Mouse (Mus musculus) gastrocnemius, adult 2 months (tissue): ENCODE results near the gene Uqcr11. TPM values are rescaled to one million over a fixed set of nuclear protein-coding genes. Genes with fewer than 3 reads are reported as not detected.

ENCODE experiments used
- DNase-seq: peaks from one replicate; pipeline ENCODE4 v3.0.0; 2022
- H3K27ac ChIP-seq: fragments of 200-600 bp; 2 replicates; pipeline ENCODE4 v1.8.1; 2022; ENCODE audit warnings: mild to moderate bottlenecking
- H3K4me3 ChIP-seq: fragments of 200-600 bp; 2 replicates; pipeline ENCODE4 v1.8.1; 2022; ENCODE audit warnings: mild to moderate bottlenecking, moderate library complexity
- CTCF ChIP-seq: fragments of 200-600 bp; IDR thresholded peaks from 2 replicates; pipeline ENCODE4 v1.8.1; 2022; ENCODE audit warnings: antibody characterized with exemption, mild to moderate bottlenecking, moderate library complexity
- intact Hi-C: fragments of 180-260 bp; cut with DNase I; formaldehyde crosslinking; loops from one replicate; pipeline ENCODE4 v1.15.1; 2025
- total RNA-seq, 2 experiments: library from RNA; stranded (reverse); gene quantifications; 2 replicates each; pipeline ENCODE4 v1.2.3; 2021

Gene Uqcr11
- total RNA-seq, 2 experiments from 2014 or later, result 776 to 1,068 TPM

- H3K27ac ChIP-seq, result no peak overlapping the region
- DNase-seq, result no peak
- no peak overlapping the region for H3K4me3 ChIP-seq
- intact Hi-C loops, result loop anchor here (10.0 kb wide), 1 partner anchor 827 kb away; the partner anchor contains the start of genes Apba3 and Mrpl54
- no peak for TF ChIP-seq CTCF
Measured at GRCm38 (mm10) chr10:80437973-80438372, 31.3 kb upstream of the Uqcr11 start.

GRCm38 (mm10) chr10:80436276-80436675, 29.6 kb upstream of the Uqcr11 start:
- no peak overlapping the region for H3K27ac ChIP-seq
- intact Hi-C loops, result loop anchor here (10.0 kb wide), 1 partner anchor 829 kb away; the partner anchor contains the start of genes Apba3 and Mrpl54
- TF ChIP-seq CTCF, result no peak
- DNase-seq, result no peak
- no peak overlapping the region for H3K4me3 ChIP-seq

GRCm38 (mm10) chr10:80435764-80436163, 29.1 kb upstream of the Uqcr11 start:
- Histone ChIP-seq H3K4me3 (no peak overlapping the region), H3K27ac (no peak overlapping the region)
- DNase-seq, result no peak
- intact Hi-C loops, result loop anchor here (10.0 kb wide), 1 partner anchor 829 kb away; the partner anchor contains the start of genes Apba3 and Mrpl54
- no peak for TF ChIP-seq CTCF

GRCm38 (mm10) chr10:80434823-80435222, 28.2 kb upstream of the Uqcr11 start:
- no peak for DNase-seq
- Histone ChIP-seq H3K27ac (no peak overlapping the region; the same call in 1 of the 2 replicates), H3K4me3 (no peak overlapping the region)
- intact Hi-C loops, result loop anchor here (10.0 kb wide), 1 partner anchor 830 kb away; the partner anchor contains the start of genes Apba3 and Mrpl54
- TF ChIP-seq CTCF, result no peak

- TF ChIP-seq CTCF, result 0 out of 2 replicates have a peak, but pooled peaks have one; percentile 2
- H3K27ac ChIP-seq, result peak overlapping the region; percentile 71
- intact Hi-C loops, result loop anchor here (10.0 kb wide), 1 partner anchor 831 kb away; the partner anchor contains the start of genes Apba3 and Mrpl54
- H3K4me3 ChIP-seq, result peak overlapping the region; percentile 86
- no peak for DNase-seq
Measured at GRCm38 (mm10) chr10:80434233-80434592, 27.6 kb upstream of the Uqcr11 start.

- Histone ChIP-seq H3K4me3 (peak within 1 kb of the TSS; percentile 86), H3K27ac (peak within 1 kb of the TSS; percentile 100)
- no peak for TF ChIP-seq CTCF
- intact Hi-C loops, result loop anchor here (2.0 to 10.0 kb wide), 2 partner anchors 27 to 831 kb away; partner anchors contain the start of genes Apba3, Mrpl54 and Uqcr11
- DNase-seq, result peak; percentile 96
Measured at GRCm38 (mm10) chr10:80433513-80434232, 27.0 kb upstream of the Uqcr11 start, which contains the start of gene Tcf3. Gene Tcf3, minus strand, starts transcription at chr10:80433647.

- Histone ChIP-seq H3K4me3 (peak overlapping the region; percentile 86), H3K27ac (peak overlapping the region; percentile 100)
- no peak for DNase-seq
- no peak for TF ChIP-seq CTCF
- intact Hi-C loops, result loop anchor here (2.0 to 10.0 kb wide), 2 partner anchors 26 to 832 kb away; partner anchors contain the start of genes Apba3, Mrpl54 and Uqcr11
Measured at GRCm38 (mm10) chr10:80432936-80433512, 26.4 kb upstream of the Uqcr11 start.

- DNase-seq, result no peak
- Histone ChIP-seq H3K4me3 (peak overlapping the region; percentile 86), H3K27ac (peak overlapping the region; percentile 100)
- intact Hi-C loops, result loop anchor here (2.0 to 10.0 kb wide), 2 partner anchors 26 to 832 kb away; partner anchors contain the start of genes Apba3, Mrpl54 and Uqcr11
- TF ChIP-seq CTCF, result no peak
Measured at GRCm38 (mm10) chr10:80432387-80432785, 25.8 kb upstream of the Uqcr11 start.

GRCm38 (mm10) chr10:80431570-80432386, 25.1 kb upstream of the Uqcr11 start:
- intact Hi-C loops, result loop anchor here (2.0 to 10.0 kb wide), 2 partner anchors 25 to 833 kb away; partner anchors contain the start of genes Apba3, Mrpl54 and Uqcr11
- Histone ChIP-seq H3K27ac (peak overlapping the region; percentile 100), H3K4me3 (peak overlapping the region; percentile 86)
- DNase-seq, result no peak
- no peak for TF ChIP-seq CTCF

- intact Hi-C loops, result loop anchor here (10.0 kb wide), 1 partner anchor 834 kb away; the partner anchor contains the start of genes Apba3 and Mrpl54
- no peak for TF ChIP-seq CTCF
- peak overlapping the region; percentile 100 for H3K27ac ChIP-seq
- H3K4me3 ChIP-seq, result no peak overlapping the region
- DNase-seq, result no peak
Measured at GRCm38 (mm10) chr10:80430375-80430980, 23.8 kb upstream of the Uqcr11 start.

GRCm38 (mm10) chr10:80429800-80430199, 23.2 kb upstream of the Uqcr11 start:
- H3K4me3 ChIP-seq, result no peak overlapping the region
- intact Hi-C loops, result loop anchor here (10.0 kb wide), 1 partner anchor 835 kb away; the partner anchor contains the start of genes Apba3 and Mrpl54
- no peak for DNase-seq
- TF ChIP-seq CTCF, result no peak
- no peak overlapping the region for H3K27ac ChIP-seq

- DNase-seq, result no peak
- no peak overlapping the region for H3K27ac ChIP-seq
- intact Hi-C loops, result no loop called here
- H3K4me3 ChIP-seq, result no peak overlapping the region
- no peak for TF ChIP-seq CTCF
Measured at GRCm38 (mm10) chr10:80425041-80425440, 18.4 kb upstream of the Uqcr11 start.
